Mouse (Mus musculus) splenic B cell, adult 2 months (primary cell): ENCODE results near the gene Sbpl.

Experiments
- DNase-seq: peaks from one replicate; pipeline ENCODE4 v3.0.0-alpha.2; 2011; ENCODE audit warnings: low read depth, low spot score
- H3K27me3 ChIP-seq: 2 replicates; pipeline ENCODE4 v1.6.1; 2012; ENCODE audit warnings: mild to moderate bottlenecking, low read length, moderate library complexity, mixed read lengths; ENCODE audit not compliant: control insufficient read depth, poor library complexity, insufficient read depth, severe bottlenecking
- H3K36me3 ChIP-seq: 2 replicates; pipeline ENCODE4 v1.6.1; 2012; ENCODE audit warnings: mild to moderate bottlenecking, low read length, moderate library complexity, mixed read lengths; ENCODE audit not compliant: control insufficient read depth, poor library complexity, insufficient read depth, severe bottlenecking

Sbpl gene

DNA sequence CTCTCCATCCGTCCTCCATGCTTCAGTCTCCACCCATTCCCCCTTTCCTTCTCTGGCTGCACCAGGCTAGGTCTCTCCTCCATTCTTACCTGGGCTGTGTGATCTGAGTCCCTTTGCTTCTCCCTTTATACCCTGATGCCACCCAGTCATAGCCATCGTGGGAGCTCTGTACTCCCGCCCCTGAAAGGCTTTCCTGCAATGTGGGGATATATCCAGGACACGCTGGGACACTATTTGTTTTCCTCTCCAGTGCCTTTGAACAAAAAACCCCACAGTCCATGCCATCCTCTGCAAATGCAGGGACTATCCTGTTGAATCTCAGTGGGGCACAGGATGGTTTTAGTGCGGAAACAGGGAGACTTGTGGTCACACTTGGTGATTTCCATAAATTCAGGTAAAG lies at the start of gene Sbpl:
Sbpl (minus strand) TSS at position 101 of the 400 bp plus-strand sequence.
- no peak for DNase-seq

DNA sequence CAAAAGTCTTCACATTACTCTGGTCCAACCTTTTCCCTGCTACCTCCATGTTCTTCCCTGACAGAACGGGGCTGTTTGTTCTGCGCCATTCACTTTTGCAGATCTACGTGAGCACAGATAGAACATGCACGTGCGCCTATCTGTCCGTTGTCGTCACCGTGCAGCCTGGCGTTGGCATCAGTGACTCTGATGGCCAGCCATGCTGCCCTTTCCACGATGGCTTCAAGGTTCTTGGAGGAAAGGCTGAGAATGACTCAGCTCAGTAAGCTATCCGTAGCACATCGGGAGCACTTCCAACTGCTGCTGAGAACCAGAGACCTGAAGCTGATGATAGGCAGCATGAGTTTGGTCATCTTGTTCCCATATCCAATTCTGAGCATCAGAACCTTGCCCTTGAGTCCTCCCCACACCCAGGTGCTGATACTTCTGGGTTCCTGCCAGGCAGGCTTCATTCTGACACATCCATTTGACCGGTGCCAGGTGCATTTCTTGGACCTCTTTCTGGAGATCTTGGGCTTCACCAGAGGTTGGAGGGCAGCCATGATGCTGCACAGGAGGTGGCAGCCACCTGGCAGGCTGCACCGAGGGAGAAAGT lies 49.1 kb upstream of the Sbpl start:
- Histone ChIP-seq H3K36me3 (no peaks in the 10 kb centered on the region), H3K27me3 (no peaks in the 10 kb centered on the region)
- DNase-seq = no peak

More for the DNA sequence above, at the start of gene Sbpl:
- Histone ChIP-seq H3K36me3 (no peaks in the 10 kb centered on the region), H3K27me3 (no peaks in the 10 kb centered on the region)

DNA sequence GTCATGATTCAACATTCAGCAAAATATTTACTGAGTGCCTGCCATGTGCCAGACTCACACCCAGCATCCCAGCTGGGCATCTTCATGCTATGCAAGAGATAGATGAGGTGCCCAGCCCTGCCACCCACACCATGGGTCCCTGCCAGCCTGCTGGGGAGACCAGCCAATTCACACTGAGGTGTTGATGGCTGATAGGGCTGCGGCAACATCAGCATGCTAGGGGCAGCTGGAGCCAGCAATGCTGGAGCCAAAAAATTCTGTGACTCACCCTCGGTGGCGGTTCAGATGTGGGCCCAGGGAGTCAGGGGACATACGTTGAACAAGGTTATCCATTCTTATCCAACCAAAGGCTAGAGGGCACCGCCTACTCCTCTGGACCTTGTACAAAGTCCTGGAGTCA lies 45.3 kb upstream of the Sbpl start:
- Histone ChIP-seq H3K36me3 (no peaks in the 10 kb centered on the region), H3K27me3 (no peaks in the 10 kb centered on the region)
- DNase-seq = no peak

DNA sequence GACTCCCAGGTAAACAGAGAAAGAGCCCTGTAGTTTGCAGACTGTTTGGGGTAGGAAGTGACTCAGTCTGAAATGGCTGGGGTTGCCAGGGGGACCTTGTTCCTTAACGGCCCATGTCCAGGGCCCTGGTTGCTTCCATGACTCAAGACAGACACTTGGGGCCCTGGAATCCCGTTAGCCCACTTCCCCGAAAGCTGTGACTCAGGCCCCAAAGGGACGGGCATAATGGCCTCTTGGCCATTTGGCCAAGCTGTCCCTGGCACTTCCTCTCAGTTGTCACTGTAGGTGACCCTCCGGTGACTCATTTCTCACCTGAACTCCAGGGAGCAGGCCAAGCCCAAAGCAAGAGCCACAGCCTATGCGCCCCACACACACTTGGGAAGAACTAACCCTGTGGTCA lies 43.3 kb upstream of the Sbpl start:
- no peaks in the 10 kb centered on the region for H3K27me3 ChIP-seq
- no peaks in the 10 kb centered on the region for H3K36me3 ChIP-seq
- DNase-seq = no peak

DNA sequence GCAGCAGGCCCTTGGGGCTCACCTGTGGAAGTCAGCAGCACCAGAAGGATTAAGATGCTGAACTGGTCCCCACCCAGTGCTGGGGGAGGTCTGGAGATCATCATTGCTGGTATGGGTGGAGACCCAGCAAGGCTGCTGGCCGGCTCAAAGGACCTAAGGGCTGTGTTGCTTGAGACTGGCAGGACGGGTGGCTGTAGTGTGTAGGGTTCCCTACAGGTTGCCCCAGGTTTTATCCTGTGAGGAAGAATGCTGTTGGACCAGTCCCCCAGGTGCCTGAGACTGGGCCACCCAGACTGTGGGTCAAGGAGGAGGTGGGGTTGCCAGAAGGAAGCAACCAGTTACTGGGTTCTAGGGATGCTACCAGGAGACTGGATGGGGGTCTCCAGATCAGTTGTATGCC lies 42.8 kb upstream of the Sbpl start, which contains the start of gene Prss22:
Prss22 (minus strand) TSS at position 200 of the 400 bp plus-strand sequence.
- Histone ChIP-seq H3K27me3 (no peaks in the 10 kb centered on the region), H3K36me3 (no peaks in the 10 kb centered on the region)
- no peak for DNase-seq

DNA sequence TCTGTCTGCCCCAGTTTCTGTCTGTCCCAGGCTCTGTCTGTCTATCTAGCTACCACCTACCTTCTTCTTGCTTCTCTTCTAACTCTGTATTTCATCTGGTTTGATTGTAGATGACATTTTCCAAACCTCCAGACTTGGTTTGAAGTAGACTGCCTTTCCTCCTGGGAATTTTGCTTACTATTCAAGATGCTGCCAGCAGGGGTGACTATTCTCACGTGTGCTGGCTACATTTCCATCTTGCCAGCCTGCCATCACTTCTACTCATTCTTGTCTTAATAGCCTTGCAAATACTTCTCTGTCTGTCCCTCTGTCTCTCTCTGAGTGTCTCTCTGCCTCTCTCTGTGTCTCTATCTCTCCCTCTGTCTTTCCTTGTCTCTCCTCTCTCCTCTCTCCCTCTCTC lies 40.3 kb upstream of the Sbpl start:
- DNase-seq = no peak
- H3K36me3 ChIP-seq = no peaks in the 10 kb centered on the region
- no peaks in the 10 kb centered on the region for H3K27me3 ChIP-seq

DNA sequence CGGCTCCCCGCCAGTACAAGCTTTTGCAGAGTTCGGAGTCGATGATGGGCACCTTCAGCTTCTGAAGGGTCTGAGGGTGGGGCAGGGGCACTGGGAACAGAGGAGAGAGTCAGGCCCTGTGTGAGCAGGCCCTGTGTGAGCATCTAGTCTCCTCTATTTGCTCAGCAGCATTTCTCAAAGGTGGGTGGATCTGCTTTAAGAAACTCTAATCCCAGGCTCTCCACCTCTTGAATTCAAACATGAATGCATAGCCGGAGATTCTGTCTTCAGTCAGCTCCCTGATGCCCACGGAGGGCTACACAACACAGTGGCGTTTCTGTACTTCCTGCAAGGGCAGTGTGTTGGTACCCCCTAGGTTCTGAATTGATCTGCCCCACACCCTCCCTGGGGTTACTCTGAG lies 39.6 kb upstream of the Sbpl start:
- DNase-seq = no peak
- H3K27me3 ChIP-seq = no peaks in the 10 kb centered on the region
- no peaks in the 10 kb centered on the region for H3K36me3 ChIP-seq

DNA sequence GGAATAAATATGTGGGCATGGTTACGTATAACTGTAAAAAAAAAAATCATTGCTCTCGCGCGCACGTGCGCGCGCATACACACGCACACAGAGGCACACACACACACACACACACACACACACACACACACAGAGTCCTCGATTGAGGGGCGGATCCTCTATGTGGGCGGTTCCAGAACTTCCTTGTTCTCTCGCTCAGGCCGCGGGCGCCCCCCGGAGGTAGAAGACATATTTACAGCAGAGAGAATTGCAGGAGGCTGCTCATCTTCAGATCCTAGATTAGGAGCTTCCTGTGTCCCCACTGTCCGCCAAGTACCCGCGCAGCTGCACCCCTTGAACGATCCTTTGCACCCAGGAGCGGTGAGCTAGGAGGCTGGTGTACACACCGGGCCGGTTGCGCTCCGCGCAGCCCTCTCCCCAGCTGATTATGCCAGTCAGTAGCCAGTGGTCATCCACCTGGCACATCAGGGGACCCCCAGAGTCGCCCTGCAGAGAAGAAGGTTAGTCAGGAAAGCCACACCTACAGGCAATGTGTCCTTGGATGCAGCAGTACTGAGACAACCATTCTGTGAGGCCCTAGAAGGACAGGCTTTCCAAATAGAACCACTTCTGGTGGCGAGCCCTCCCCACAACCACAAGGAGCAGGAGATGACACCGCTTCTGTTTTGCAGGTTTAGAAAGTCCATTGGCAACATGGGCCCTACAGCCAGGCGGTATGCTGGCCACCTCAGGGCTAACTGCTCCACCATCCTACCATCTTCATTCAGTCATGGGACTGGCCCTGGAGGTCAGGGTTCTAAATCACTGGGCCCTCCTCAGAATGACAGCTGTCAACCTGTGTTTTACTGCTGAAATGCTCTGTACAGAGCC lies 38.7 kb upstream of the Sbpl start:
- DNase-seq = peak; percentile 78
- Histone ChIP-seq H3K36me3 (no peaks in the 10 kb centered on the region), H3K27me3 (no peaks in the 10 kb centered on the region)

DNA sequence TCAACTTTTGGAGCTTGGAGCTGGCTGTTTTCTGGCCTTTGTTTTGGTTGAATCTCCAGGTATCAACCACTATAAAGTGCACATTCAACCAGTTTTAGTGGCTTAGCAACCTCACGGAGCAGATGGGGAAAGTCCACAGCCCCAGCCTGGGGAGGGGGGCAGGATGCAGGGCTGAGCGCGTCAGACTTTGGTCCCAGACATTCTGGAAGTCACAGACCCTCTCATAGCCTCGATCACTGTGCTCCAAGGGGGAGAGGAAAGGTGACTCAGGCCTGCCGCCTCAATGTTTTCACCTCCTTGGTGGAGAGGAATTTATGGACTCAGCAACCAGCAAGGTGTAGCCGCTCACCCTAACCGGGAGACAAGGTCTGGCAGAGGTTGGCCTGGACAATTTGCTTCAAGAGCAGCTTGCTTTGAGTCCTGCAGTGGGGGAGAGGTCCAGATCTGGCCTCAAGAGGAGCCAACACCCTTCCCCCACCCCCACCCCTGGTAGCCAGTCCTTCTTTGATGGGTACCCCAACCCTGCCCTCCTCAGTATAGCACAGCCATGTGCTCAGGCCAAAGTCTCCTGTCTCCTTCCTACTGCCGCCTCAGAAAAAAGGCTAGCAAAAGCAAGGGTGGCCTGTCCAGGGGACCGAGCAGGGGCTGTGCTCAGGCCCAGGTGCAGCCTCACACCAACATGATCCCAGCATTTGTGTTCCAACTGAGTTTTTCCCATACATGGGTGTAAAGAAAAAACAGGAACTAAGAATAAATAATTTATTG lies 37.9 kb upstream of the Sbpl start:
- Histone ChIP-seq H3K36me3 (no peaks in the 10 kb centered on the region), H3K27me3 (no peaks in the 10 kb centered on the region)
- no peak for DNase-seq

DNA sequence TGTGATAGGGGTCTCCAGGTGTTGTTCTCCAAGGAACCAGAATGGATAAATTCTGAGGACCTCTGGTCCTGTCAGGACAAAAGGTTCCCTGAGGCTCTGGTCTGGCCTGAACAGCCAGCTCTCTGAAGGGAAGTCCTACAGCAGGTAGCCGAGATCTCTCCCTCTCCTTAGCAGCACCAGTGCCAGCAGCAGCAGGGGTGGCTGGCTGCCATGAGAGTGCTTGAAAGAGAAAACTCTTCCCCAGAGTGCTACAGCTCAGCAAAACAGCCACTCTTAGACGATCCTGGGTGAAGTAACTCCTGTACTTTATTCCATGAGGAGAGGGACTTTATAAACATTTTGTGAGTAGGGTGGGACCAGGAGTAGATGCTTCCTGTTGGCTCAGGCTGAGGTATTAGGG lies 34.7 kb upstream of the Sbpl start:
- Histone ChIP-seq H3K36me3 (no peaks in the 10 kb centered on the region), H3K27me3 (no peaks in the 10 kb centered on the region)
- DNase-seq = no peak

DNA sequence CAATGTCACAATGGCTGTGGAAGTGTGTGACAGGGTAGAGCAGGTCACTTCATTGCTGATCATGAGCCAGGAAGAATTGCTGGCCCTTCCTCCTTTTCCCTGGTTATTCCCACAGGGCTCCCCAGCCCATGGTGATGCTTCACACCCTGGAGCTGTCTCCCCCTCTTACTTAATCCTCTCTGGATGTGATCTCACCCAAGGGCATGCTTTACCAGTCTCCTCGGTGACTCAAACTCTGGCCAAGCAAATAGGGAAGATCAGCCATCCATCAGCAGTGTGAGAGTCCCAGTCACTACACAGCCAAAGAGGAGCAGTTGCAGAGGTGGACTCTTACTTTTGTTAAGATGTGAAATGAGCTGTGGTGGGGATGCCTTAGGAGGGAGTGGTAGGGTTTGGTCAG lies 29.9 kb upstream of the Sbpl start:
- Histone ChIP-seq H3K27me3 (no peaks in the 10 kb centered on the region; the same call in 1 of the 2 replicates), H3K36me3 (no peaks in the 10 kb centered on the region)
- no peak for DNase-seq

DNA sequence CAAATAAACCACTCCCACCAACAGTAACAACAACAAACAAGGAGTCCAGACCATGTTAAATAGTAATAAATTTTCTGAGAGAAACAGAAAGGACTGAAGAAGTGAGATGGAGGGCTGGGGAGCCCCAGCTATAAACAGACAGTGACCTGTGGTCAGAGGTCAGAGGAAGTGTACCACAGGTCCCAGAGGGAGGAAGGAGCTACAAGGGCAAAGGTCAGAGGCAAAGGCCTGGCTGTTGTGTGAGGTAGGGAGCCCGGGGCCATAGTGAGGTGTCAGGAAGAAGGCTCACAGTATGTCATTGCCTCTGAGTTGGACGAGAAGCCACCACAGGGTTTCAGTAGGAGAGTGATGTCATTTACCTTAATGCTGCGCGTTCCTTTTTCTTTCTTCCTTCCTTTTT lies 27.8 kb upstream of the Sbpl start:
- no peaks in the 10 kb centered on the region for H3K36me3 ChIP-seq
- no peaks in the 10 kb centered on the region; the same call in 1 of the 2 replicates for H3K27me3 ChIP-seq
- DNase-seq = no peak

DNA sequence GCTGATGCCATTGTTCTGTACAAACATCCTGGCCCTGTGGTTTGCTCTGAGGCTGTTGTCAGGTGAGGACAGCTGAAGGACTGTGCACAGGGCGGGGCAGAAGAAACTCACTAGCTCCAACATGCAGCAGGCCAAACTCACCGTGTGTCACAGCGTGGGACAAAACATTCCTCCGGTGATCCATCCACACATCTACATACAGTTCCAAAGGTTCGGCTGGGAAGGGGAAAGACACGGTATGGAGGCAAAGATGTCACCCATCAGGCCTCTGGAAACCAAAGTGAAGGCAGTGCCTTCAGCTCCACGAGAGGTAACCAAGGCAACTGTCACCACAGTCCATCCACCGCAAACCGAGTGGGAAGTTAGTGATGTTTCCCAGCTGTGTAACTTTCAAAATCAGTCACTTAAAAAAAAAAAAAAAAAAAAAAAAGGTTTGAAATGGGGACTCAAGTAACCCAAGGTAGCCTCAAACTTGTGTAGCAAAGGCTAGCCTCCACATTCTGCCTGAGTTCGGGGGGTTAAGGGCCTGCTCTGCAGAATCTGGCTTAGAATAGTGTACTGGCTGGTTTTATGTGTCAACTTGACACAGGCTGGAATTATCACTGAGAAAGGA lies 25.3 kb upstream of the Sbpl start, which contains the start of gene Prss30:
Prss30 (minus strand) TSS at position 270 of the 613 bp plus-strand sequence.
- no peaks in the 10 kb centered on the region for H3K36me3 ChIP-seq
- H3K27me3 ChIP-seq = no peaks in the 10 kb centered on the region; the same call in 1 of the 2 replicates
- DNase-seq = peak; percentile 13

DNA sequence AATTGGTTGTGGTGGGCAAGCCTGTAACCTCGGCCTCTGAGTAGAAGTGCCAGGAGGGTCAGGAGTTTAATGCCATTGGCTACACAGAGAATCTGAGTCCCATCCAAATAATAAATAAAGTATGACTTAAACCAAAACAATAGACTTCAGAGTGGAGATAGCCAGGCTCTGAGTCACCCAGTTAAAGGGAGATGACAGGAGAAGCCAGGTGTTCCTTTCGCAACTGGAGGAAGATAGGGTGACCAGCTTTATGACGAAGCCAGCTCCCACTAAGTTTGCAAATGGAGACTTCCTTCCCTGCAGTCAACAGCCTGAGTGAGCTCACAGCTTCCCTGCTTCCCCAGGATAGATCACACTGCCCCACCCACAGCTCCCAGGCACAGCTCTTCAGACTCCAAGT lies 24.4 kb upstream of the Sbpl start:
- Histone ChIP-seq H3K36me3 (no peaks in the 10 kb centered on the region), H3K27me3 (no peaks in the 10 kb centered on the region; the same call in 1 of the 2 replicates)
- no peak for DNase-seq
